Mouse (Mus musculus): Measurements from ENCODE around the gene Plpp7.

DNA sequence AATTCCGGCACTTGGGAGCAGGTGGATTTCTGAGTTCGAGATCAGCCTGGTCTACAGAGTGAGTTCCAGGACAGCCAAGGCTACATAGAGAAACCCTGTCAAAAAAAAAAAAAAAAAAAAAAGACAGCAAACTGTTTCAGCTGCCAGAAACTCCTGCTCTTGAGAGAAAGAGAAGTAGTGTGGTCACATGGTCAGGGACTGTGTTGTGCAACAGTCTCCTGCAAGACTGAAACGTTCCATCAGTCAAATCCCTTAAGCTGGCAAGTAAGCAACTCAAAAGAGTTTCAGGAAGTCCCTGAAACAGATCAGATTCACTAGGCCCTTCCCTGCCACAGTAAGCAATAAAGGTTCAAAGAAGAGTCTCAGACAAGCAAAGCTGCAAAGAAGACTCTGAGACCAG lies 5.7 kb upstream of the Plpp7 start:
- TF ChIP-seq CTCF (IDR thresholded peaks at IDR 0.05; ENCODE audit: extremely low read depth, insufficient read length, insufficient replicate concordance, low read depth, low read length) (no peak), POLR2A (IDR thresholded peaks at IDR 0.05; ENCODE audit: low read depth, low read length) (no peak)
